Mouse (Mus musculus) stomach, postnatal 0 days (tissue): Measurements from ENCODE around the gene D030056L22Rik.

Experiments
- CTCF ChIP-seq: IDR thresholded peaks from 2 replicates; pipeline ENCODE4 v1.5.1; 2016; ENCODE audit warnings: antibody characterized with exemption, low read depth, mild to moderate bottlenecking, moderate library complexity
- EP300 ChIP-seq: optimal IDR thresholded peaks from 2 replicates; pipeline ENCODE3; 2016; ENCODE audit warnings: antibody characterized with exemption

DNA sequence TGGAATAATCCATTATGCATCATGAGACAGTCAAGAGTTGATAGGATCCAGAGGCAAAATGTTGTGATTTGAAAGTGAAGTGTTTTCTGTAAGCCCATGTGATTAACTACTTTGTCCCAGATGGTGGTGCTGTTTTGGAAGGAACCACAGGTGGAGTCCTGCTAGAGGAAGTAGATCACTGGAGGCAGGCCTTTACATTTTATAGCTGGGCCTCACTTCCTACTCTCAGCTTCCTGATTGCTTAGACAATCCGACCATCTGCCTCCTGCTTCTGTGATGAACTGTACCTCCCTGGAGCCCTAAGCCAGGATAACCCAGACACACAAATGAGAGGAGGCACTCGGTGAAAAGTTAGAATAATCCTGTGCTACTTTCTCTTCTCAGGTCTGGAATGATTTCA, 49.1 kb upstream of the D030056L22Rik start:
- TF ChIP-seq EP300, result no peak
- TF ChIP-seq CTCF, result peak; percentile 21
